Mouse (Mus musculus) spleen, postnatal 36 days (tissue): Measurements from ENCODE around the gene Sema4c.
A peak's percentile ranks its signal among the peaks of the same experiment; 100 is the strongest.

ENCODE experiments used
- DNase-seq, 2 experiments: peaks; one replicate each; pipeline ENCODE4 v3.0.0; 2022; ENCODE audit warnings: low spot score in 2 of 2, mixed read lengths in 1 of 2

Gene Sema4c

GRCm38 (mm10) chr1:36558031-36558993 is at the start of gene Sema4c:
TSS of gene Sema4c (minus strand) at chr1:36558349.
- DNase-seq, result peak; percentile 42 to 45

- no peak for DNase-seq
These were observed 48.8 kb upstream of the Sema4c start for GRCm38 (mm10) chr1:36606951-36607350.

- DNase-seq, result no peak
These were observed 46.4 kb upstream of the Sema4c start for GRCm38 (mm10) chr1:36604254-36605156.

GRCm38 (mm10) chr1:36603361-36603760 is 45.2 kb upstream of the Sema4c start:
- DNase-seq, result no peak

GRCm38 (mm10) chr1:36602271-36602670 is 44.1 kb upstream of the Sema4c start:
- DNase-seq, result no peak

- no peak for DNase-seq
These were observed 40.3 kb upstream of the Sema4c start for GRCm38 (mm10) chr1:36598411-36598810.

- DNase-seq, result no peak
These were observed 38.0 kb upstream of the Sema4c start for GRCm38 (mm10) chr1:36596114-36596513.

GRCm38 (mm10) chr1:36595167-36595931 is 37.2 kb upstream of the Sema4c start:
- no peak for DNase-seq

- no peak for DNase-seq
These were observed 35.0 kb upstream of the Sema4c start for GRCm38 (mm10) chr1:36593099-36593498.

GRCm38 (mm10) chr1:36591408-36591807 is 33.3 kb upstream of the Sema4c start:
- no peak for DNase-seq

GRCm38 (mm10) chr1:36590664-36591063 is 32.5 kb upstream of the Sema4c start:
- no peak for DNase-seq

GRCm38 (mm10) chr1:36589486-36589885 is 31.3 kb upstream of the Sema4c start:
- no peak for DNase-seq

GRCm38 (mm10) chr1:36588476-36589450 is 30.6 kb upstream of the Sema4c start:
- DNase-seq, result no peak

GRCm38 (mm10) chr1:36587860-36588259 is 29.7 kb upstream of the Sema4c start:
- no peak for DNase-seq

- no peak for DNase-seq
These were observed 28.1 kb upstream of the Sema4c start for GRCm38 (mm10) chr1:36586288-36586687.

GRCm38 (mm10) chr1:36583408-36584116 is 25.4 kb upstream of the Sema4c start:
- no peak for DNase-seq

- DNase-seq, result no peak
These were observed 24.1 kb upstream of the Sema4c start for GRCm38 (mm10) chr1:36582211-36582610.

GRCm38 (mm10) chr1:36581260-36581659 is 23.1 kb upstream of the Sema4c start:
- no peak for DNase-seq

- no peak for DNase-seq
These were observed 22.4 kb upstream of the Sema4c start for GRCm38 (mm10) chr1:36580384-36581207.
